Mouse (Mus musculus): Measurements from ENCODE around the gene Ssu72. TPM values are rescaled to one million over a fixed set of nuclear protein-coding genes. Genes with fewer than 3 reads are reported as not detected.
A peak's percentile ranks its signal among the peaks of the same experiment; 100 is the strongest.

Gene Ssu72
- polyA plus RNA-seq, 1 experiment, result 140 TPM

DNA sequence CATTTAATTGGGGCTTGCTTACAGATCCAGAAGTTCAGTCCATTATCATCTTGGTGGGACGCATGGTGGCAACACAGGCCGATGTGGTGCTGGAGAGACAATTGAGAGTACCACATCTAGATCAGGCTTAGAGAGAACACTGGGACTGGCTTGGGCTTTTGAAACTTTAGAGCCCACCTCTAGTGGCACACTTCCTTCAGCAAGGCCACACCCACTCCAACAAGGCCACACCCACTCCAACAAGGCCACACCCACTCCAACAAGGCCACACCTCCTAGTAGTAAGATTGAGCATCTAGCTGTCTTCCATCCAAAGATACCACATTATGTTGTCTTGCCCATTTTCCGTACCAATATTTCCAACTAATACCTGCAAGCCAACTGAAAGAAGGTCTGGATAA is 12.2 kb upstream of the Ssu72 start:
- H3K27ac ChIP-seq (ENCODE audit: insufficient read depth, low read depth, low read length), result no peak overlapping the region
- H3K36me3 ChIP-seq (ENCODE audit: control insufficient read depth, insufficient read depth, low read length), result no peaks in the 10 kb centered on the region
- H3K27me3 ChIP-seq (ENCODE audit: control insufficient read depth, insufficient read depth, low read length), result no peaks in the 10 kb centered on the region
- TF ChIP-seq CTCF (IDR thresholded peaks at IDR 0.05; ENCODE audit: extremely low read depth, insufficient read length, insufficient replicate concordance, low read depth, low read length) (no peak), POLR2A (IDR thresholded peaks at IDR 0.05; ENCODE audit: low read depth, low read length) (no peak)
- no peak overlapping the region for H3K4me3 ChIP-seq (ENCODE audit: low read depth, low read length)
- WGBS, result 95% methylated on average over 3 of the region's 3 CpGs
- peaks cover 25% of the 10 kb centered on the region for H3K4me1 ChIP-seq (ENCODE audit: control insufficient read depth, insufficient read depth, insufficient read length, low read length)

- 1% methylated on average over 45 of the region's 47 CpGs for WGBS
- H3K27ac ChIP-seq (ENCODE audit: insufficient read depth, low read depth, low read length), result no peak within 1 kb of the TSS; the same call in 1 of the 2 replicates
These were observed 10.5 kb upstream of the Ssu72 start, which contains the start of gene Fndc10 for GRCm38 (mm10) chr4:155694111-155694481. Fndc10 (plus strand) TSS chr4:155694342.

DNA sequence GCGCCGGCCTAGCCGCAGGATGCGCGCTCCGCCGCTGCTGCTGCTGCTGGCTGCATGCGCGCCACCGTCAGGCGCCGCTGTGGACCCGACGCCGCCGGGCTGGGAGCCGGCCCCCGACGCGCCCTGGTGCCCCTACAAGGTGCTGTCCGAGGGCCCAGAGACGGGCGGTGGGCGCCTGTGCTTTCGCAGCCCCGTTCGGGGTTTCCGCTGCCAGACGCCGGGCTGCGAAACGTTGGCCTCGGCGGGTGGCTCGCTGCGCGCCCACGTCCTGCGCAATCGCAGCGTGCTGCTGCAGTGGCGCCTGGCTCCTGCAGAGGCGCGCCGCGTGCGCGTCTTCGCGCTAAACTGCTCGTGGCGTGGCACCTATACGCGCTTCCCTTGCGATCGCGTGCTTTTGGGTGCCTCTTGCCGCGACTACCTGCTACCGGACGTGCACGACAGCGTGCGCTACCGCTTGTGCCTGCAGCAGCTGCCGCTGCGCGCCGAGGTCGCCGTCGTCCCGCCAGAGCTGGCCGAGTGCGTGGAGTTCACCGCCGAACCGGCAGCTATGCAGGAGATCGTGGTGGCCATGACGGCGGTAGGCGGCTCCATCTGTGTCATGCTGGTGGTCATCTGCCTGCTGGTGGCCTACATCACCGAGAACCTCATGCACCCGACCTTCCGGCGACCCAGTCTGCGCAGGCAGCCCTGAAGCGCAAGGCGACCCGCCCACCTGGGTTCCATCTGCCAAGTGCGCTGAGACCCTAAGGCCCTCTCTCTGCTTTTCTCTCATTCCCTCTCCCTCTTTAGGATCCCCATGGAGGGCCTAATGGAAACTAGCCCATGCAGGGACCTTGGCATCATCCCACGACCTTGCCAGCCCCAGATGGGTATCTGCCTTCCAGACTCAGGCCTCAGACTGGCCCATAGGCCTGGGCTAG is 9.9 kb upstream of the Ssu72 start:
- Histone ChIP-seq H3K27ac (ENCODE audit: insufficient read depth, low read depth, low read length) (no peak overlapping the region; the same call in 1 of the 2 replicates), H3K36me3 (ENCODE audit: control insufficient read depth, insufficient read depth, low read length) (no peaks in the 10 kb centered on the region), H3K4me3 (ENCODE audit: low read depth, low read length) (peak overlapping the region; percentile 78), H3K4me1 (ENCODE audit: control insufficient read depth, insufficient read depth, insufficient read length, low read length) (peaks cover 18% of the 10 kb centered on the region), H3K27me3 (ENCODE audit: control insufficient read depth, insufficient read depth, low read length) (no peaks in the 10 kb centered on the region)
- no peak for TF ChIP-seq POLR2A (IDR thresholded peaks at IDR 0.05; ENCODE audit: low read depth, low read length)
- no peak; the same call in 1 of the 2 replicates for TF ChIP-seq CTCF (IDR thresholded peaks at IDR 0.05; ENCODE audit: extremely low read depth, insufficient read length, insufficient replicate concordance, low read depth, low read length)
- WGBS, result 1% methylated on average over 91 of the region's 92 CpGs

More at GRCm38 (mm10) chr4:155694111-155694481, 10.5 kb upstream of the Ssu72 start, which contains the start of gene Fndc10:
- Histone ChIP-seq H3K36me3 (ENCODE audit: control insufficient read depth, insufficient read depth, low read length) (no peaks in the 10 kb centered on the region), H3K27me3 (ENCODE audit: control insufficient read depth, insufficient read depth, low read length) (no peaks in the 10 kb centered on the region), H3K4me1 (ENCODE audit: control insufficient read depth, insufficient read depth, insufficient read length, low read length) (peaks cover 18% of the 10 kb centered on the region), H3K4me3 (ENCODE audit: low read depth, low read length) (peak within 1 kb of the TSS; percentile 78)
- no peak for TF ChIP-seq CTCF (IDR thresholded peaks at IDR 0.05; ENCODE audit: extremely low read depth, insufficient read length, insufficient replicate concordance, low read depth, low read length)
- TF ChIP-seq POLR2A (IDR thresholded peaks at IDR 0.05; ENCODE audit: low read depth, low read length), result no peak

GRCm38 (mm10) chr4:155695531-155696062 is 9.0 kb upstream of the Ssu72 start:
- 67% methylated on average over 4 of the region's 4 CpGs for WGBS
- TF ChIP-seq POLR2A (IDR thresholded peaks at IDR 0.05; ENCODE audit: low read depth, low read length) (no peak), CTCF (IDR thresholded peaks at IDR 0.05; ENCODE audit: extremely low read depth, insufficient read length, insufficient replicate concordance, low read depth, low read length) (no peak)
- Histone ChIP-seq H3K27ac (ENCODE audit: insufficient read depth, low read depth, low read length) (peak overlapping the region; percentile 22; the same call in 1 of the 2 replicates), H3K27me3 (ENCODE audit: control insufficient read depth, insufficient read depth, low read length) (no peaks in the 10 kb centered on the region), H3K4me3 (ENCODE audit: low read depth, low read length) (peak overlapping the region; percentile 78), H3K36me3 (ENCODE audit: control insufficient read depth, insufficient read depth, low read length) (no peaks in the 10 kb centered on the region), H3K4me1 (ENCODE audit: control insufficient read depth, insufficient read depth, insufficient read length, low read length) (peaks cover 18% of the 10 kb centered on the region)

GRCm38 (mm10) chr4:155696261-155697255 is 8.0 kb upstream of the Ssu72 start:
- no peak for TF ChIP-seq CTCF (IDR thresholded peaks at IDR 0.05; ENCODE audit: extremely low read depth, insufficient read length, insufficient replicate concordance, low read depth, low read length)
- TF ChIP-seq POLR2A (IDR thresholded peaks at IDR 0.05; ENCODE audit: low read depth, low read length), result no peak
- Histone ChIP-seq H3K27me3 (ENCODE audit: control insufficient read depth, insufficient read depth, low read length) (no peaks in the 10 kb centered on the region), H3K36me3 (ENCODE audit: control insufficient read depth, insufficient read depth, low read length) (no peaks in the 10 kb centered on the region), H3K4me1 (ENCODE audit: control insufficient read depth, insufficient read depth, insufficient read length, low read length) (peaks cover 18% of the 10 kb centered on the region), H3K27ac (ENCODE audit: insufficient read depth, low read depth, low read length) (0 out of 2 replicates have a peak overlapping the region, but pooled peaks have one; percentile 29), H3K4me3 (ENCODE audit: low read depth, low read length) (peak overlapping the region; percentile 78)
- WGBS, result 74% methylated on average over 16 of the region's 16 CpGs

DNA sequence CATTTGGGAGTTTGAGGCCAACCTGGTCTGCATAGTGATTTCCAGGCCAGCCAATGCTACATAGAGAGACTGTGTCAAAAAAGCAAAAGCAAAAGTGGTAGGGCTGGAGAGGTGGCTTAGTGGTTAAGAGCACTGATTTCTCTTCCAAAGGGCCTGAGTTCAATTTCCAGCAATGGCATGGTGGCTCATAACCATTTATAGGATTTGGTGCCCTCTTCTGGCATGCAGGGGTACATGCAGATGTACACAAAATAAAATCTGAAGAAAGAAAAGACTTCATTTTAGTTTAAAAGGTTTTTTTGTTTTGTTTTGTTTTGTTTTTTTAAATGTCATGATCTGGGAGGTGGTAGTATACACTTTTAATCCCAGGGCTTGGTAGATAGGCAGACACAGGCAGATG is 4.2 kb upstream of the Ssu72 start:
- Histone ChIP-seq H3K4me1 (ENCODE audit: control insufficient read depth, insufficient read depth, insufficient read length, low read length) (peaks cover 8% of the 10 kb centered on the region), H3K27ac (ENCODE audit: insufficient read depth, low read depth, low read length) (no peak overlapping the region), H3K4me3 (ENCODE audit: low read depth, low read length) (no peak overlapping the region), H3K27me3 (ENCODE audit: control insufficient read depth, insufficient read depth, low read length) (no peaks in the 10 kb centered on the region), H3K36me3 (ENCODE audit: control insufficient read depth, insufficient read depth, low read length) (no peaks in the 10 kb centered on the region)
- no peak for TF ChIP-seq POLR2A (IDR thresholded peaks at IDR 0.05; ENCODE audit: low read depth, low read length)
- TF ChIP-seq CTCF (IDR thresholded peaks at IDR 0.05; ENCODE audit: extremely low read depth, insufficient read length, insufficient replicate concordance, low read depth, low read length), result no peak; the same call in 1 of the 2 replicates
